In the genomic region with DNA sequence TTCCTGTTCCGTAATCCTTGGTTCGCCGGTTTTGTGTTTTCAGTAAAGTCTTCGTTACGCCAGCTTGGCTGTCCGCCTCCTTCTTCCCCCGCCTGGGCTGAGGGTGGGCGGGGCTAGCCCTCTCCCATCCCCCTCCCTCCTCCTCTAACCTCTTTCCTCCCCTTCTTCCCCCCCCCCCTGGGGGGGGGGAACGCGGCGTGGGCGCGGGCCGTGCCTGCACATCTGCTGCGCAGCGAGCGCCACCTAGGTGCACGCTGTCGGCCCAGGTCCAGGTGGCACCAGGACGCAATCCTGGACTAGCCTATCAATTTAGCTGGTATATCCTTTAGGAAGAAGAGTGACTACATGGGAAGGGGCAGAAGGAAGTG, we compare ENCODE assay signal across 8 mouse cellular contexts. TPM values are rescaled to one million over a fixed set of nuclear protein-coding genes. Genes with fewer than 3 reads are reported as not detected.
A peak's percentile ranks its signal among the peaks of the same experiment; 100 is the strongest.
DNase-seq lines count a peak whose midpoint lies in the region; ATAC-seq lines count a peak whose summit lies in the region.

No protein-coding gene starts in this region.

- H3K9me3 ChIP-seq in forebrain, embryonic 13.5 days (replicated peaks): no peaks in the 10 kb centered on the region
- H3K9me3 ChIP-seq in liver, embryonic 16.5 days (replicated peaks; ENCODE audit: control insufficient read depth, low read length): no peaks in the 10 kb centered on the region
- no peaks in the 10 kb centered on the region for H3K9me3 ChIP-seq in neural tube, embryonic 13.5 days

- peak overlapping the region; percentile 94 for H3K4me3 ChIP-seq in forebrain, embryonic 13.5 days
- H3K4me3 ChIP-seq in liver, embryonic 16.5 days (ENCODE audit: low read depth, low read length): peak overlapping the region; percentile 88
- peak overlapping the region; percentile 97 for H3K4me3 ChIP-seq in neural tube, embryonic 13.5 days

- H3K4me2 ChIP-seq in forebrain, embryonic 13.5 days: peak overlapping the region; percentile 75
- H3K4me2 ChIP-seq in liver, embryonic 16.5 days (ENCODE audit: low read depth, low read length): peak overlapping the region; percentile 99
- H3K4me2 ChIP-seq in neural tube, embryonic 13.5 days: peak overlapping the region; percentile 89

- peak; percentile 31 for ATAC-seq in forebrain, embryonic 13.5 days
- peak; percentile 2 for ATAC-seq in liver, embryonic 16.5 days (ENCODE audit: low read depth)
- ATAC-seq in neural tube, embryonic 13.5 days (ENCODE audit: low read depth): peak; percentile 25

- peak overlapping the region; percentile 100 for H3K27ac ChIP-seq in forebrain, embryonic 13.5 days
- H3K27ac ChIP-seq in liver, embryonic 16.5 days (ENCODE audit: low read length): peak overlapping the region; percentile 98
- H3K27ac ChIP-seq in neural tube, embryonic 13.5 days (replicated peaks): peak overlapping the region; percentile 99

- peak; percentile 72 to 80 for DNase-seq in CD8-positive naive resting alpha-beta T cell, adult 2 months (ENCODE audit: low read depth in 2 of 2, low spot score in 2 of 2)
- DNase-seq in c-Kit-positive CD71-positive TER-119-negative erythroid progenitor cells, embryonic 14.5 days (ENCODE audit: low read depth): peak; percentile 85
- DNase-seq in heart, postnatal 10 days: peak; percentile 91 to 93
- DNase-seq in kidney, postnatal 4 days: peak; percentile 93 to 96
- DNase-seq in telencephalon, adult 2 months (ENCODE audit: low read depth, low spot score): peak; percentile 88

- H3K9ac ChIP-seq in forebrain, embryonic 13.5 days: peak overlapping the region; percentile 100
- peak overlapping the region; percentile 98 for H3K9ac ChIP-seq in liver, embryonic 16.5 days (ENCODE audit: low read depth, low read length)
- peak overlapping the region; percentile 100 for H3K9ac ChIP-seq in neural tube, embryonic 13.5 days

- H3K36me3 ChIP-seq in forebrain, embryonic 13.5 days (ENCODE audit: poor library complexity, severe bottlenecking): peaks cover 22% of the 10 kb centered on the region
- no peaks in the 10 kb centered on the region for H3K36me3 ChIP-seq in liver, embryonic 16.5 days (ENCODE audit: control insufficient read depth, insufficient read depth)
- peaks cover 24% of the 10 kb centered on the region for H3K36me3 ChIP-seq in neural tube, embryonic 13.5 days

- peaks cover 55% of the 10 kb centered on the region for H3K4me1 ChIP-seq in forebrain, embryonic 13.5 days
- H3K4me1 ChIP-seq in liver, embryonic 16.5 days (ENCODE audit: control insufficient read depth, low read depth, low read length): peaks cover 40% of the 10 kb centered on the region
- H3K4me1 ChIP-seq in neural tube, embryonic 13.5 days (replicated peaks): peaks cover 65% of the 10 kb centered on the region

- intact Hi-C loops in heart, postnatal 10 days (cut with DNase I): loop anchor here (1.0 to 5.0 kb wide), 2 partner anchors 27 to 88 kb away; a partner anchor contains a TSS

- under 1% methylated on average over 20 of the region's 20 CpGs for WGBS in forebrain, embryonic 13.5 days
- under 1% methylated on average over 20 of the region's 20 CpGs for WGBS in liver, embryonic 16.5 days (ENCODE audit: insufficient replicate concordance)
- 0% methylated on average over 19 of the region's 20 CpGs for WGBS in neural tube, embryonic 13.5 days

- H3K27me3 ChIP-seq in forebrain, embryonic 13.5 days: no peaks in the 10 kb centered on the region
- H3K27me3 ChIP-seq in liver, embryonic 16.5 days (ENCODE audit: control insufficient read depth, insufficient read depth, low read depth, low read length): no peaks in the 10 kb centered on the region
- no peaks in the 10 kb centered on the region for H3K27me3 ChIP-seq in neural tube, embryonic 13.5 days

RNA-seq across cellular contexts. Expression of a gene that starts 1.8 kb away (rescaled TPM):
- 58.6 and 68.8 TPM in 2 replicates for polyA plus RNA-seq in forebrain, embryonic 13.5 days (2015; fragmentation: Nextera tagmentation; extraction: Ambion mirVana)
- total RNA-seq in heart, postnatal 10 days (2021): 100 to 1,000 TPM; 178 to 214 TPM
- polyA plus RNA-seq in liver, embryonic 16.5 days (2015; fragmentation: Nextera tagmentation; extraction: Ambion mirVana): 12.3 and 17.5 TPM in 2 replicates
- 108 and 112 TPM in 2 replicates for polyA plus RNA-seq in neural tube, embryonic 13.5 days (2015; fragmentation: Nextera tagmentation; extraction: Ambion mirVana)

RNA-seq across cellular contexts. Expression of a gene that starts 2.7 kb away (rescaled TPM):
- 0.05 and 0.11 TPM in 2 replicates for polyA plus RNA-seq in forebrain, embryonic 13.5 days (2015; fragmentation: Nextera tagmentation; extraction: Ambion mirVana)
- total RNA-seq in heart, postnatal 10 days (2021): under 1 TPM in 1 of 2 experiments, not detected in 1; 0.07 TPM
- polyA plus RNA-seq in liver, embryonic 16.5 days (2015; fragmentation: Nextera tagmentation; extraction: Ambion mirVana): 0.02 TPM in 1 of 2 replicates, not detected in the other
- 0.08 and 0.17 TPM in 2 replicates for polyA plus RNA-seq in neural tube, embryonic 13.5 days (2015; fragmentation: Nextera tagmentation; extraction: Ambion mirVana)

RNA-seq across cellular contexts. Expression of a gene that starts 17.8 kb away (rescaled TPM):
- polyA plus RNA-seq in forebrain, embryonic 13.5 days (2015; fragmentation: Nextera tagmentation; extraction: Ambion mirVana): not detected in 2 replicates
- not detected for total RNA-seq in heart, postnatal 10 days (2021)
- polyA plus RNA-seq in liver, embryonic 16.5 days (2015; fragmentation: Nextera tagmentation; extraction: Ambion mirVana): 0.40 and 0.47 TPM in 2 replicates
- polyA plus RNA-seq in neural tube, embryonic 13.5 days (2015; fragmentation: Nextera tagmentation; extraction: Ambion mirVana): not detected in 2 replicates

RNA-seq across cellular contexts. Expression of a gene that starts 23.0 kb away (rescaled TPM):
- 0.10 TPM in 1 of 2 replicates, not detected in the other for polyA plus RNA-seq in forebrain, embryonic 13.5 days (2015; fragmentation: Nextera tagmentation; extraction: Ambion mirVana)
- total RNA-seq in heart, postnatal 10 days (2021): 1 to 10 TPM; 2.0 to 4.0 TPM
- polyA plus RNA-seq in liver, embryonic 16.5 days (2015; fragmentation: Nextera tagmentation; extraction: Ambion mirVana): 1.5 and 2.2 TPM in 2 replicates
- polyA plus RNA-seq in neural tube, embryonic 13.5 days (2015; fragmentation: Nextera tagmentation; extraction: Ambion mirVana): 0.18 and 0.26 TPM in 2 replicates

RNA-seq across cellular contexts. Expression of a gene that starts 27.5 kb away (rescaled TPM):
- polyA plus RNA-seq in forebrain, embryonic 13.5 days (2015; fragmentation: Nextera tagmentation; extraction: Ambion mirVana): 238 and 239 TPM in 2 replicates
- 10 to 100 TPM; 82.8 to 94.1 TPM for total RNA-seq in heart, postnatal 10 days (2021)
- 104 and 113 TPM in 2 replicates for polyA plus RNA-seq in liver, embryonic 16.5 days (2015; fragmentation: Nextera tagmentation; extraction: Ambion mirVana)
- 214 and 215 TPM in 2 replicates for polyA plus RNA-seq in neural tube, embryonic 13.5 days (2015; fragmentation: Nextera tagmentation; extraction: Ambion mirVana)

Comparison
In these comparisons a context has a peak if more than half of its experiments do, and no peak if none do; other contexts are left out.
1. Peak in every context shown above with its lines: DNase-seq, ATAC-seq, H3K4me3 ChIP-seq and H3K27ac ChIP-seq.